Mouse (Mus musculus): Measurements from ENCODE around the gene Nek10. TPM values are rescaled to one million over a fixed set of nuclear protein-coding genes. Genes with fewer than 3 reads are reported as not detected.
"Not testable (repeated sequence)": the region's sequence is repeated elsewhere in the genome, so short reads cannot be mapped to it uniquely, and the experiment has no call there.

Nek10 gene
- 0.01 and 0.05 TPM in 2 replicates for polyA plus RNA-seq (2016; fragmentation: Nextera tagmentation; extraction: Ambion mirVana)

GRCm38 (mm10) chr14:14803115-14803514, at the start of gene Nek10:
Gene Nek10 (plus strand): TSS chr14:14803415.
- H3K27me3 ChIP-seq (ENCODE audit: insufficient read depth, poor library complexity, severe bottlenecking); H3K4me3 ChIP-seq; H3K27ac ChIP-seq; H3K4me1 ChIP-seq (replicated peaks); H3K9me3 ChIP-seq; DNase-seq (ENCODE audit: low spot score): not testable (repeated sequence)
- H3K36me3 ChIP-seq: peaks cover 23% of the 10 kb centered on the region
- 57% methylated on average over 2 of the region's 2 CpGs for WGBS

- Histone ChIP-seq H3K36me3 (peaks cover 94% of the 10 kb centered on the region), H3K27me3 (ENCODE audit: insufficient read depth, poor library complexity, severe bottlenecking) (no peaks in the 10 kb centered on the region), H3K9me3 (no peaks in the 10 kb centered on the region), H3K27ac (no peak overlapping the region), H3K4me1 (replicated peaks) (no peaks in the 10 kb centered on the region), H3K4me3 (no peak overlapping the region)
- DNase-seq (ENCODE audit: low spot score): no peak
- WGBS: 86% methylated on average over 2 of the region's 2 CpGs
Measured at GRCm38 (mm10) chr14:14781169-14781568, 22.0 kb upstream of the Nek10 start.

GRCm38 (mm10) chr14:14784223-14784622, 19.0 kb upstream of the Nek10 start:
- no peaks in the 10 kb centered on the region for H3K27me3 ChIP-seq (ENCODE audit: insufficient read depth, poor library complexity, severe bottlenecking)
- H3K4me1 ChIP-seq (replicated peaks): no peaks in the 10 kb centered on the region
- 90% methylated on average over 1 of the region's 1 CpGs for WGBS
- H3K36me3 ChIP-seq: peaks cover 91% of the 10 kb centered on the region
- no peak for DNase-seq (ENCODE audit: low spot score)
- no peaks in the 10 kb centered on the region for H3K9me3 ChIP-seq
- no peak overlapping the region for H3K27ac ChIP-seq
- no peak overlapping the region for H3K4me3 ChIP-seq

- no peaks in the 10 kb centered on the region for H3K9me3 ChIP-seq
- WGBS: 98% methylated on average over 1 of the region's 1 CpGs
- peaks cover 89% of the 10 kb centered on the region for H3K36me3 ChIP-seq
Measured at GRCm38 (mm10) chr14:14786979-14787378, 16.2 kb upstream of the Nek10 start.

DNA sequence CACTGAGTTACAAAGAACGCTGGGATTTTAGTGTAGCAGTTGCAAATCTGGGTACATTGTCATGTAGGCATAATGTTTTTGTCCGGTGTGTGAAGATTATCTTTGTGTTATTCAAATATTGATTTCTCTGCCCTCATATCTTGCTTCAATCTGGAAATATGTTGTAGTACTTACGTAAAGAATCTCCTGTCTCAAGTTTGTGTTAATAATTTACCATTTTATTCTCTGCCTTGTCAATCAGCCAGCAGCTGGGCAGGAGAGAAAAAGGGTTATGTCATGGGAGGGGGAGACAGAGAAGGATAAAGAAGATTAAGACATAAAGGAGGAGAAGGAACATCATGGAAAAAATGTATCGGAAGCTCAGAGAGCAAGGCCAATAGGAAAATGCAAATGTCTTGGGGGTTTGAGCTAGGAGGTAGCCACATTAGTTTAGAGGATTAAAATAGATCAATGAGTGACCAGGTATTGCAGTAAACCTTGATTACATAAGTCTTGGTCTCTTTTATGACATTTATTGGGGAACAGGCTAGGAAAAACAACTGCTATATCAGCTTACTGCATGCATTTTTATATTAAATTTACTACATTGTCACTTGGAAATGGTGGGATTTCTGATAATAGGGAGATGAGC, 13.3 kb upstream of the Nek10 start:
- Histone ChIP-seq H3K27ac (no peak overlapping the region), H3K4me3 (no peak overlapping the region), H3K9me3 (no peaks in the 10 kb centered on the region), H3K4me1 (replicated peaks) (no peaks in the 10 kb centered on the region), H3K36me3 (peaks cover 77% of the 10 kb centered on the region), H3K27me3 (ENCODE audit: insufficient read depth, poor library complexity, severe bottlenecking) (no peaks in the 10 kb centered on the region)
- WGBS: 95% methylated on average over 4 of the region's 4 CpGs
- DNase-seq (ENCODE audit: low spot score): no peak

More at GRCm38 (mm10) chr14:14786979-14787378, 16.2 kb upstream of the Nek10 start:
- no peak for DNase-seq (ENCODE audit: low spot score)
- H3K27ac ChIP-seq: no peak overlapping the region
- no peak overlapping the region for H3K4me3 ChIP-seq
- H3K27me3 ChIP-seq (ENCODE audit: insufficient read depth, poor library complexity, severe bottlenecking): no peaks in the 10 kb centered on the region
- H3K4me1 ChIP-seq (replicated peaks): no peaks in the 10 kb centered on the region

GRCm38 (mm10) chr14:14799861-14800260, 3.4 kb upstream of the Nek10 start:
- Histone ChIP-seq H3K4me1 (replicated peaks) (peaks cover 5% of the 10 kb centered on the region; the same call in 1 of the 2 replicates), H3K27me3 (ENCODE audit: insufficient read depth, poor library complexity, severe bottlenecking) (no peaks in the 10 kb centered on the region), H3K4me3 (no peak overlapping the region), H3K9me3 (no peaks in the 10 kb centered on the region), H3K36me3 (peaks cover 52% of the 10 kb centered on the region), H3K27ac (no peak overlapping the region)
- WGBS: 91% methylated on average over 5 of the region's 5 CpGs
- DNase-seq (ENCODE audit: low spot score): no peak

- H3K27me3 ChIP-seq (ENCODE audit: insufficient read depth, poor library complexity, severe bottlenecking): no peaks in the 10 kb centered on the region
- H3K4me3 ChIP-seq: no peak overlapping the region
- 94% methylated on average over 4 of the region's 4 CpGs for WGBS
- H3K4me1 ChIP-seq (replicated peaks): peaks cover 5% of the 10 kb centered on the region; the same call in 1 of the 2 replicates
- DNase-seq (ENCODE audit: low spot score): no peak
- peaks cover 49% of the 10 kb centered on the region for H3K36me3 ChIP-seq
- H3K9me3 ChIP-seq: no peaks in the 10 kb centered on the region
- H3K27ac ChIP-seq: no peak overlapping the region
Measured at GRCm38 (mm10) chr14:14800332-14800731, 2.9 kb upstream of the Nek10 start.

GRCm38 (mm10) chr14:14800810-14801209, 2.4 kb upstream of the Nek10 start:
- peaks cover 5% of the 10 kb centered on the region; the same call in 1 of the 2 replicates for H3K4me1 ChIP-seq (replicated peaks)
- DNase-seq (ENCODE audit: low spot score): no peak
- 95% methylated on average over 3 of the region's 3 CpGs for WGBS
- H3K9me3 ChIP-seq: no peaks in the 10 kb centered on the region
- H3K4me3 ChIP-seq: no peak overlapping the region
- H3K36me3 ChIP-seq: peaks cover 45% of the 10 kb centered on the region
- H3K27ac ChIP-seq: no peak overlapping the region
- H3K27me3 ChIP-seq (ENCODE audit: insufficient read depth, poor library complexity, severe bottlenecking): no peaks in the 10 kb centered on the region

DNA sequence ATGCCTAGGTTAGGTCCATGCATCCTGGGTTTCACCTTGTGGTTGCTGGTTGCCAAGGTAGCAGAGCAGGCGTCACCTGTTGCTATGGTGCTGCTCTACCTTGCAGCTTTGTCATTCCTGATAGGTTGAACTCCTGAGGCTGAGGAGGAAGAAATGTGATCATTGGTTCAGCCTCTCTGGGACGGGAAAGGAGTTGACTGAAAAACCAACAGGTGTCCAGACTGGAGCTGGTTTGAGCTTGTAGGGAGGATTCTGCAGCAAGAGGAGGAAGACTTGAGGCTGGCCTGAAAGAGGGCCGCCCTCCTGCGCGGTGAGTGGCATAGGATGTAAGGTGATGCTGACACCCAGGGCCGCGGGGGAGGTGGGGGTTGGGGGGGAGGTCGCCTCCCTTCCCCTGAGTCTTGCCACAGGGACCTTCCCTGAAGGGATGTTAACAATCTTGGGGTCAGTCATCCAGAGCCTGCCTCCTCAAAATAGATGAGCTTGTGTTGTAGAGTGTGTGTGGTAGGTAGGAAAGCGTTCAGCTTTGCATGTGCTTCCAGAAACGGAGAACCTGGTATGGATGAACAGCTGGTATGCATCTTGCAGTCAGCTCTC, 804 bp downstream of the Nek10 start:
- peak; percentile 38 for DNase-seq (ENCODE audit: low spot score)

GRCm38 (mm10) chr14:14804518-14805212, 1.4 kb downstream of the Nek10 start:
- Histone ChIP-seq H3K27ac (no peak overlapping the region), H3K27me3 (ENCODE audit: insufficient read depth, poor library complexity, severe bottlenecking) (no peaks in the 10 kb centered on the region), H3K4me3 (no peak overlapping the region), H3K9me3 (no peaks in the 10 kb centered on the region), H3K4me1 (replicated peaks) (peaks cover 5% of the 10 kb centered on the region; the same call in 1 of the 2 replicates), H3K36me3 (peaks cover 13% of the 10 kb centered on the region)
- WGBS: 73% methylated on average over 5 of the region's 5 CpGs
- DNase-seq (ENCODE audit: low spot score): no peak

More for the DNA sequence above, 804 bp downstream of the Nek10 start:
- Histone ChIP-seq H3K36me3 (peaks cover 14% of the 10 kb centered on the region), H3K4me1 (replicated peaks) (peaks cover 5% of the 10 kb centered on the region; the same call in 1 of the 2 replicates), H3K4me3 (no peak overlapping the region), H3K27ac (no peak overlapping the region), H3K27me3 (ENCODE audit: insufficient read depth, poor library complexity, severe bottlenecking) (no peaks in the 10 kb centered on the region), H3K9me3 (no peaks in the 10 kb centered on the region)
- WGBS: 16% methylated on average over 10 of the region's 10 CpGs

DNA sequence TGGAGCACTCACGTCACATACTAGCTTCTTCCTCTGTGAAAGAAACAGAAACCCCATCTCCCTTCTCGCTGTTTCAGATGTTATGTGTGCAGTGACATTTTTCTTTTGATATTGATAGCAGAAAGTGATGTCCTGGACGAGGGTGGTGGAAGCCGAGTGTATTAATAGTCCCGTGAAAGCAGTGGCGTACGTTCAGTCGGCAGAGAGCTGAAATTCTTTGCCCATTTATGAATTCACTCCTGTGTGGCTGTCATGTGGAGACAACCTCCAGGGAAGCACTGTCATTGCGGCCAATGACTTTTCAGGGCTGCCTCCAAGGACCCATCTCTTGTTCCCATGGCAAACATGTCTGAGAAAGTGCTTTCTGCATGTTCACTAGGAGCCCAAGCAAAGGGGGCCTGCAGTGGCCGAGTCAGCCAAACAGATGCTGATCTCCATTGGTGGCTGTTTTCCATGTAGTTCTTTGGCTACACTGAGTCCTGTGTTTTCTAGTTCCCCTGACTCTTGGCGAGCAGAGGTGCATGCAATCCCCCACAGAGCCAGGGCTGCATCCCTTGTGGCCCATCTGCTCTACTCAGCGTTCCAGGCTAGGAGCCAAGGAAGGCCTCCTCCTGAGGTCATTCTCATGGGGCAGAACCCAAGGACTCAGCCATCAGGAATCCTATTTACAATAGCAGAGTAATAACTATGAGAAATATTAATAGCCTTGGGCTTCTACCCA, 29.5 kb downstream of the Nek10 start:
- 83% methylated on average over 12 of the region's 12 CpGs for WGBS
- no peak for DNase-seq (ENCODE audit: low spot score)
- no peaks in the 10 kb centered on the region for H3K9me3 ChIP-seq

GRCm38 (mm10) chr14:14833498-14833897, 30.3 kb downstream of the Nek10 start:
- no peaks in the 10 kb centered on the region for H3K4me1 ChIP-seq (replicated peaks)
- H3K27me3 ChIP-seq (ENCODE audit: insufficient read depth, poor library complexity, severe bottlenecking): no peaks in the 10 kb centered on the region
- WGBS: 86% methylated on average over 1 of the region's 1 CpGs
- H3K9me3 ChIP-seq: no peaks in the 10 kb centered on the region
- DNase-seq (ENCODE audit: low spot score): no peak
- H3K4me3 ChIP-seq: no peak overlapping the region
- no peak overlapping the region for H3K27ac ChIP-seq
- no peaks in the 10 kb centered on the region for H3K36me3 ChIP-seq

More for the DNA sequence above, 29.5 kb downstream of the Nek10 start:
- no peak overlapping the region for H3K27ac ChIP-seq
- no peak overlapping the region for H3K4me3 ChIP-seq
- H3K27me3 ChIP-seq (ENCODE audit: insufficient read depth, poor library complexity, severe bottlenecking): no peaks in the 10 kb centered on the region
- no peaks in the 10 kb centered on the region for H3K36me3 ChIP-seq
- H3K4me1 ChIP-seq (replicated peaks): no peaks in the 10 kb centered on the region
